Mouse (Mus musculus): ENCODE results near the gene Rae1. TPM values are rescaled to one million over a fixed set of nuclear protein-coding genes. Genes with fewer than 3 reads are reported as not detected.

Gene Rae1
- total RNA-seq, 2 experiments from 2014 or later, result 11.4 to 12.8 TPM

DNA sequence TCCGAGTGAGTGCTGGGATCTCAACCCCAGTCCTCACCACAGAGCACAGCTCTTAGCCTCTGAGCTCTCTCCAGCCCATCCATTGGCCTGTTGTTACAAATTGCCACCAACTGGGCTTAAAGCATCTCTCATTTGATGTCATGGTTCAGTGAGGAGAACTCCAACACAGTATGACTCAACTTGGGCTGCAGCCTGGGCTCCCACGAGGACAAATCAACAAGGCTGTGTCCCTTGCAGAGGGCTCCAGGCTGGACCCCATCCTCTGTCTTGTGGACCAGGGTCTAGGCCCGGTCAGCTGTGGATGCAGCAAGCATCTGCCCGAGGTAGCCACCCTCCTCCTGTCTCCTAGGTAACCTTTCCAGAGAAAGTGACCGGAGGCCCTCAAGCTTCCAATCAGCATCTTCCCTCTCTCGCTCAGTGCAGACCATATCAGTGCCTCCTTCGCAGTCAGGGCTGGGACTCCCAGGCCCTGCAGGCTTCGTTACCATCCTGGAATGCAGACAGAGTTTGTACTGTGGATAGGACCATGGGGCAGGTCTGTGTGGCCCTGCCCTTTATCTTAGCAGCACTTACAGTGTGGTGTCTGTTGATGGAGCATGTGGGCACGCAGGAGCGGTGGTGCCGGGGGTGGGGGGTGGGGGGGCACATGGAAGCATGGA, 42.7 kb downstream of the Rae1 start:
- intact Hi-C loops (cut with DNase I), result loop anchor here (5.0 kb wide), 1 partner anchor 40 kb away; no protein-coding TSS in a partner anchor
- DNase-seq, result no peak

DNA sequence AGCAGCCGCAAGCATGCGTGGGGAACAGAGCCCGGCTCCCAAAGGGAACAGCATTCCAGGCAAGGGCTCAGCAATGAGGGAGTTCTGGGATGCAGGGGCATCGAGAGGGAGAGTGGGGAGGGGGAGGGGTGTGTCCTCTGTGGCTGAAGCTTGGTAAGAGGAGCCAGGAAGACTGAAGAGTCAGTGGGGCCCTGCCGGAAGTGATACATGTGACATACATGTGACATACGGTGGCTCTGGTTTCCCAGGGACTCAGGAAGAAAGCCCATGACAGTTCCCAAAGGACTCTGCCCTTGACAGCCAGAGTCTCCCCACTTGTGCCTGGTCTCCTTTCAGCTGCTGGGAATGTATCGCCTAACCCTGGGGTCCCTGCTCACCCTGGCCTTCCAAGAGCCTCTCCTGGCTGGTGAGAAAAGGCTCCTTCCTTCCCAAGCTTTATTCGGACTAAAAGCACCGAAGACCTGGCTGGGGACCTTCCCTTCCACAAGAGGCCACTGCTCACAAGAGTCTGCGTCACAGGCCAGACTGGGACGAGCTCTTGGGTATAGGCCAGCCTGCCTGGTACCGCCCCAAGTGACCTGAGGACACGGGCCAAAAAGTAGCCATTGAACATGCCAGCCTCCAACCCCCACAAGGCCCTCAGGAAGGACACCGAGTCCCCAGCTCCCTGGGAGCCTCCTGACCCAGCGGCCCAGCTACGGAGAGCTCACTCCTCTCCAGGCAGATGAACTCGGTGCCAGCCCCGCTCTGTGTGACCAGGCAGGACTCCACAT, 44.5 kb downstream of the Rae1 start:
- DNase-seq, result peak; percentile 77 to 79
- intact Hi-C loops (cut with DNase I), result loop anchor here (5.0 kb wide), 1 partner anchor 38 kb away; no protein-coding TSS in a partner anchor

DNA sequence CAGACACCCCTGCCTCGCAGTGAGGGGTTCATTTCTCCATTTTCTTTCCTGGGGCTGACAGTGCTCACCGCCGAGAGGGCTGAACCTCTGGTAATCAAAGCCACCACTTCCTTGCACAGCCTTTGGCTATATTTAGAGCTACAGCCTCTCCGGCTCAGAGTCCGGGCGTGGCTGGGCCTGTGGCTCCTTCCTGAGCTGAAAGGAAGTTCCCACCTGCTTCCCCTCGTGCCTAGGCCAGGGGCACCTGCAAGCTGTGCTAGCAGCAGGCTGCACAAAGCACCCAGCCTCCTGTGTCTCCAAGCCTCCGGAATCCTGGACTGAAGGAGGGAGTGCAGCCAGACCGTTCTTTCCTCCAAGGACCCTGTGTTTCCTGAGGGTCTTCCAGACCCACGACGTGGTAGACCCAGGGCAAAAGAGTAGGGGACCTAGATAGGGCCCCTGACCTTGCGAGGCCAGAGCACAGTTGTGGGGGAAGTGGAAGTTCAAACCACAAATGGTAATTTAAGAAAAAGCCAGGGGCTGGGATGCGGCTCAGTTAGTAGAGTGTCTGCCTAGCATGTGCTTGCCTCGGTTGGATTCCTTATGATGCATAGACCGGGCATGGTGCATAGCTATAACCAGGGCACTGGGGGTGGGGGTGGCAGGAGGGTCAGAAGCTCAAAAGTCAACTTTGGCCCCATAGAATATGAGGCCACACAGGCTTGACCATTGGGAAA, 46.8 kb downstream of the Rae1 start:
- intact Hi-C loops (cut with DNase I), result no loop called here
- DNase-seq, result peak in 1 of 2 experiments; percentile 45

DNA sequence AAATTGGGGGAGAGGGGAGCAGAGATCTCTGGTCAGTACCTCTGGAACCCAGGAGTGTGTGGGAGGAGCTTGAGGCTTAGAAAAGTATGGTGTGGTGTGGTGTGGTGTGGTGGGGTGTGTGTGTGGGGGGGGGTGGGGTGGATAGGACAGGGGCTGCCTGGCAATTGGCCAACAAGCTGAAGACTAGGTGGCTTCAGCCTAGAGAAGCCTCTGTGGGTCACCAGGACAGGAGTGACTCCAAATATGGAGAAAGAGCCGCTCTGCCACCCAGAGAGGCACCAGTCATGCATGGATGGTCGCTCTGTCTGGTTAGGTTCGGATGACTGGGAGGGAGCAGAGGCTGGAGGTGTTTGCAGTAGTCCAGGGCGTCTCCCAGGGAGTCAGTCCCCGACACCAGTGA, 47.6 kb downstream of the Rae1 start:
- intact Hi-C loops (cut with DNase I), result no loop called here
- DNase-seq, result no peak

DNA sequence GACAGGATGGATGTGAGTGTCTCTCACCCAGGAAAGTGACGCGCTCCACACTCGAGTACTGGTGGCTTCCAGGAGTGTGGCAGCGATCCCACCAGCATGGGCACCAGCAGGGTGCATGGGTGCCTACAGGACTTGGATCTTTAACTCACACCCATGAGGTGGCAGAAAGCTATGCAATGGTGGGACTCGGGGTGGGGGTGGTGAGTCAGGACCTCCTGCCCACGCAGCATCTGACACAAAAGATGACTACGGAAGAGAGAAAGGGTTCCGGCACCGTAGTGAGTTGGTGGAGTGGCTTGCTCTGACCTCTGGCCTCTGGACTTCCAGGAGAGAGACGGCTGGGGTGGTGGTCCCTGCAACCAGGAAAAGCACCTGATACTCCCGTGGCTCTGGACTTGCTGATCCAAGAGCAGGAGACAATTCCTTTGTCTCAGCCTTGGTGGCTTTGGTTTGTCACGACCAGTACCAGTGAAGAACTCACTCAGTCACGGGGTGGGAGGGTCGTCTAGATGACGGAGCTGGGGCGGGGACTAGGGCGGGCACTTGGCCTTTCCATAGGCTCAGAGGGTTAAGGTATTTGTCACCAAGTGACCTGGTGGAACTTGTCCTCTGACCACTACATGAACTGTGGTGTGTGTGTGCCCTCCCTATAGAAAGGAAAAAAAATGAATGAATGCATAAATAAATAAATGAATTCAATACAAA, 48.3 kb downstream of the Rae1 start:
- DNase-seq, result no peak
- intact Hi-C loops (cut with DNase I), result no loop called here

DNA sequence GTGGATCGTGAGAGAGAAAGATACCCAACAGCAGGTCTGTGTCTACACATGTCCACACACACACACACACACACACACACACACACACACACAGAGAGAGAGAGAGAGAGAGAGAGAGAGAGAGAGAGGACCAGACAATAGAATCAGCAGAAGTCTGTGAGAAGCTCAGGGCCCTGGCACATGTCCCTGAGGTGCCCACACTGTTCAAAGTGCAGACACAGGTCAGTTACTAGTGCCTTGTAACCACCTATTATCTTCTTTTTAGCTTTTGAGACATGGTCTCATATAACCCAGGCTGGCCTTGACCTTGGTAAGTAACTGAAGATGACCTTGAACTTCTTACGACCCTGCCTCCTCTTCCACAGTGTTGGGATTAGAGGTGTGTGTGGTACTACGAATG, 49.3 kb downstream of the Rae1 start:
- DNase-seq, result no peak
- intact Hi-C loops (cut with DNase I), result no loop called here

DNA sequence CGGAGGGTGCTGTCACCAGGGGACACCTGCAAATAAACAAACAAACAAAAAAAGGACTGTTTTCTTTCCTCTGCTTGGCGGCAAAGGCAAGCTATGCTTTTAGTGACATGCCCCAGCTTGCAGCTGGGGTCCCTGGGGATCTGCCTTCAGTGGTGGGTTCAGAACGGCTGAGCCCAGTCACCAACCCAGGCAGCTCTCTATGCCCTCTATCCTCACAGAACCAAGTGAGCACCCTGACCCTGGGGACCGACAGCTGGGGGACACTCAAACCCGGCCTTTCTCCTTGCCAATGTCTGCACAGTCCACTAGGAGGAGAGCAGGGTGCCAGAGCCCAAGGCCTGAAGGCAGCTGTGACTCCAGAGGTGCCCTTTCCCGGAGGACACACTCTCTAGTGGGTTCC, 49.9 kb downstream of the Rae1 start:
- DNase-seq, result no peak
- intact Hi-C loops (cut with DNase I), result no loop called here

DNA sequence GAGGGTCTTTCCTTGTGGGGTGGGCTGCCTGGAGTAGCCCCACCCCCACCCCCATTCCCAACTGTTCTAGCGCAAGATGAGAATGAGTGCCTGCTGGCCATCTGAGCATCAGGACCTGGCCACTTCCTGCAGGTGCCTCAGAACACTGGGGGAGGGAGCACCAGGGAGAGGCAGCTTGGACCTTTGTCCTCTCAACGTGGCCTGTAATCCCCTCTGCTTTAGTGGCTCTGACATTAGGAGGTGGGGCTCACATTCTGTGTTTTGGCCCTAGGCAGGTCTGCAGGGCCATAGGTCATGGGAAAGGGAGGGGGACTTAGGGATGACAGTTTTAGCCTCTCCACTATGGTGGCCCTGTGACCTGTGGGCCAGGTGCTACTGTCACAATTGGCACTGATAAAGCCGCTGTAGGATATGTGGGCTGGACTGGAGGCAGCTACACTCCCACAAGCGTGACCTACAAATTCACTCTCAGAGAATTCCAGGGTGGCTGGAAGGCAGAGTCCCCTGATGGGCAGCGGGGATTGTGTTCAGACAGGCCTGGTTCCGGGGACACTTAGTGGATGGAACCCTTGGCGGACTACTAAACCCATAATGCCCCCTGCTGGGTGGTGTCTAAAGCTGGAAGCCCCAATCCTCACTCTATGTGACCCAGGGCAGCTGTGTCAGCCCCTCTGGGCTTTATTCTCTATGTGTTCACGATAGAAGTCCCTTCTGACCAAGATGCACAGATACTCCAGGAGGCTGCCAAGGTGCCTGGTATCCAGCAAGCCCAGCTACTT, 50.9 kb downstream of the Rae1 start:
- no peak for DNase-seq
- intact Hi-C loops (cut with DNase I), result no loop called here

DNA sequence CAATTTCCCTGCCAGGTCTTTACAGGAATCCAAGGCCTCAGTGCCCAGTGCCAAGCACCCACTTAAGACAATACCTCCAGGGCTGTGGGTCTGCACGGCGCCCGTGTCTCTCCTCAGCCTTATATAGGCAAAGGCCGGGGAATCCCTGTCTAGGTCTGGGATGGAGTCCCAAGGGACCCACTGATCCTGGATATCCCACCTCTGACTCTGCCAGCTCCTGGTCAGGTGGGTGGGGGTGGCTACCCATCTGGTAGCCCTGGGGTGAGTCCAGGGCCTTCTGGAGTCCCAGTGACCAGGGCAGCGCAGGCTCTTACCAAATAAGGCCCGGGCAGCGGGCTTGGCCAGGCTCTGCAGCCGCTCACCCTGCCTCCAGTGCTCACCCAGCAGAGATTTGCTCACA, 53.0 kb downstream of the Rae1 start:
- intact Hi-C loops (cut with DNase I), result no loop called here
- DNase-seq, result no peak

DNA sequence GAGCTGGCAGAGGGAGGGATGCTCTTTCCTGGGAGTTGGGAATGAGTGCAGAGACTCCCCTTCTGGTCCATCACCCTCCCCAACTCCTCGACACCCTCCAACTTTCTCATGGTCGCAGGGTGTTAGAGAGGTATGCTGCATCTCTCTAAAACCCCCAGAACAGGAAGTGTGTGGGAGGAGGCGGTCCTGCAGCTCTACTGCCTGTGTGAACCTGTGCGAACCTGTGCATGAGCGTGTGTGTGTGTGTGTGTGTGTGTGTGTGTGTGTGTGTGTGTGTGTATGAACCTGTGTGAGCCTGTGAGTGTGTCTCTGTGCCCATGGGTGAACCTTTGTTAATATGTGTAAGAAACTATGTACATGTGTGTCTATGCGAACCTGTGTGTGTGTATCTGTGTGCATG, 53.9 kb downstream of the Rae1 start:
- intact Hi-C loops (cut with DNase I), result no loop called here
- no peak for DNase-seq

DNA sequence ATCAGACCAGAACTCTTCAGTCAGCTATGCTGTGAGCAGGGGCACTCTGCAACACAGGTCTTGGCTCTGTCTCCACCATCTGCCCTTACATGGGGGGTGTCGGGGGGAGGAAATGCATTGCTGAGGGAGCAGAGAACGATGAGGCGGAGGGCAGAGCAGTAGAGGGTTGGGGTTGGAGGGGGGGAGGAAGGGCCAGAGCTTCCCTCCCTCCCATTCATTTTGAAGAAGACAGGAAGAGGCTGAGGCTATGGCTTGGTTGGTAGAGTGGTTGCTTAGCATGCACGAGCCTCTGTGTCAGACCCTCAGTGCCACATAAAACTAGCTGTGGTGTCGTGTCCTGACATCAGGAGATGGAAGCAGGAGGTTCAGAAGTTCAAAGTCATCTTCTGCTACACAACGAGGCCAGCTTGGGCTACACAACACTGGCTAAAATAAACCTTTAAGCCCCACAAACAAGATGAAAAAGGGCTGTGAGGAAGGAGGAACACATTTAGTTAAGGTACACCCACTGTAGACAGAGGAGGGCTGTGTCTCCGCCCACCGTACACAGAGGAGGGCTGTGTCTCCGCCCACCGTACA, 56.5 kb downstream of the Rae1 start:
- intact Hi-C loops (cut with DNase I), result no loop called here
- no peak for DNase-seq

DNA sequence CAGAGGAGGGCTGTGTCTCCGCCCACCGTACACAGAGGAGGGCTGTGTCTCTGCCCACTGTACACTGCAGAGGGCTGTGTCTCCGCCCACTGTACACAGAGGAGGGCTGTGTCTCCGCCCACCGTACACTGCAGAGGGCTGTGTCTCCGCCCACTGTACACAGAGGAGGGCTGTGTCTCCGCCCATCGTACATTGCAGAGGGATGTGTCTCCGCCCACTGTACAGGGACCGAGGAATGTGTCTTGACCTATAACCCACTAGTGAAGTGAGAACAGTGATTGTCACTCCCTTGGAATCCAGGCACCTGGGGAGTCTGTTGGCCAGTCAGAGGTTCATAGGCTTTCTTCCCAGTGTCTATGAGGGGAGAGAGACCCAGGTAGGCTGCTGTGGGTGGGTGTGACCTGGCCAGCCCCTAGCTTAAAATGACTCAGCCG, 57.0 kb downstream of the Rae1 start:
- DNase-seq, result no peak
- intact Hi-C loops (cut with DNase I), result no loop called here

DNA sequence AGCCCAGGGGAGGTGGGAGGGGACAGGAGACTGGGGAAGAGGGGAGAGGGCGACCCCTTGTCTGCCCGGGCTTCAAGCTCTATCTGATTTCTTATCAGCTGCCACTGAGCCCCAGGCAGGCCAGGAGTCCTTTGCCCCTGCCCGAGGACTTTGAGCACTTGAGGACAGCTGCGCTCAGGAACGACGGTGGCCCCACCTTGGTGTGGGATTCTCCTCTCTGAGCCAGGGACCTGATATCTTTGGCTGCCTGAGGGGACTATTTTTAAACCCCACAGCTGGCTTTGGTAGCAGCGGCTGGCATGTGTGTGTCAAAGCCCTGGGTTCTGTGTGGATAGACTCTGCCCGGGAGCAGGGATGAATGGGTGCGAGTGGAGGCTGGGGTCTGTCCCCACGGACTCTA, 57.7 kb downstream of the Rae1 start:
- DNase-seq, result peak; percentile 46 to 49
- intact Hi-C loops (cut with DNase I), result no loop called here

DNA sequence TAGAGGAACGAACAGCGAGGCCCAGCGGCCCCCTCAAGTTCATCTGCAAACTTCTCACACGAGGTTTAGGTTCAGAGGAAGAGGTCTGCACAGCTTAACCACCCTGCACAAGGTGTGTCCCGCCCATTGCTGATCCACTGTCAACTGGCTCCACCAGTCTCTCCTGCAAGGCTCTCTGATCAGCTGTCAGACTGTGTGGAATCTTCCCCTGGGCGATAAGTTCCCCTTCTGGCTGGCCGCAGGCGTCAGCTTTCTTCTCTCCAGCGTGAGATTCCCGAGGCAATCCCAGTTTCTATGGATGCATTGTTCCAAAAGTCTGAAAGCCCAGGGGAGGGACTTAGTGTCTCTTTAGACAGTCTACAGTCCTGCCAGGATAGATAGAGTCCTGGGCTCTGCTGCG, 58.3 kb downstream of the Rae1 start:
- peak in 1 of 2 experiments; percentile 3 for DNase-seq
- intact Hi-C loops (cut with DNase I), result no loop called here

DNA sequence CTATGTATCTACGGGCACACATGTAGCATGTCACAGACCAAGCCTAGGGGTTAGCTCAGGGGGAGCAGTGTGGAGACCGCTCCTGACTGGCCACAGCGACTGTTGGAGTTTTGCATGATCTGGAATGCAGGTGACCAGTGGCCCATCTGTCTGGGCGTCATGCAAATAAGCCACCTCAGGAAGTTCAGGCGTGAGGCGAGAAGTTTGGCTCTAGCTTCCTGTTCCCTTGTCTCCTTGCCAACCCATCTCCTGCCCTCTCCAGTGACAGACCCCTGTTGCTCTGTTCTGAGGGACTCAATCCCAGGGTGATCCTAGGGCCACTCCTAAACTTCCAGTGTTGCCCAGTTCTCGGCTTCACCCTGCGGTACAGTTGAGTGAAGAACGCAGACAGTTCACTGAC, 60.5 kb downstream of the Rae1 start:
- DNase-seq, result peak in 1 of 2 experiments; percentile 2
- intact Hi-C loops (cut with DNase I), result no loop called here

DNA sequence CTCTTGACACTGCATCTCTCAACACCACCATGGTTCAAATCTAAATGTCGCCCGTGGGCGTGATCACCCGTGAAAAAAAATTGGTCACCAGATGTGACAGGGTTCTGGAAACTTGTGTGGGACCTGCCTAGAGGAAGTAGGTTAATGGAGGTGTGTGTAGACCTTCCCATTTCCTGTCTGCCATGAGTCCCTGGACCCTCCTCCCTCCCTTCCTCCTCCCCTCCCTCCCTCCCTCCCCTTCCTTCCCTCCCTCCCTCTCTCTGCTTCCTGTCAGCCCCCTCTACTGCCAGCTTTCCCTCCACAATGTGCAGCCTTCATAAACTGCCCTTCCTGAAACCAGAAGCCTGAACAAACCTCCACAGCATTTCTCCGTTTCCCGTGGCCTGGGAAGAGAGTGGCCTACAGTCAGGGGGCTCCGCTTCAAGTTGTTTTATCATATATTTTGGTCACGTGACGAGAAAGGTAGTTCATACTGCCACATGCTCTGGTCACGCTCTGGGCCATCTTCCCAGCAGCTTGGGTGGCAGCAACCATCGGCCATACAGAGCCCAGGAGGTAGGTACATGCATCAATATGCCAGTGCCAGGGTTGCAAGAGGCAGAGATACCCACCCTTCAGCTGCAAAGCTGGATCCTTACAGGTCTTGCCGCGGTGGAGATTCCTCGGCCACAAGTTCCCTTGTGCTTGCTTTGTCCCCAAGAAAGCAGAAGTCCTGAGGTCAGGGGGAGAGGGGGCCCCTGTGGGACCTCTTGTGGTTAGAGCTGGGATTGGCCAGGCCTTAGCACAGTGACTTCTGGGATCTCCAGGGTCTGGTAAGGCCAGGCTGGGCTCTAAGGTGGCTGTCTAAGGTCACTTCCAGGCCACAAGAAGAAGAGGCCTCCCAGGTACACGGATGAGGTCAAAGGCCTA, 61.8 kb downstream of the Rae1 start:
- DNase-seq, result peak in 1 of 2 experiments; percentile 2
- intact Hi-C loops (cut with DNase I), result no loop called here

DNA sequence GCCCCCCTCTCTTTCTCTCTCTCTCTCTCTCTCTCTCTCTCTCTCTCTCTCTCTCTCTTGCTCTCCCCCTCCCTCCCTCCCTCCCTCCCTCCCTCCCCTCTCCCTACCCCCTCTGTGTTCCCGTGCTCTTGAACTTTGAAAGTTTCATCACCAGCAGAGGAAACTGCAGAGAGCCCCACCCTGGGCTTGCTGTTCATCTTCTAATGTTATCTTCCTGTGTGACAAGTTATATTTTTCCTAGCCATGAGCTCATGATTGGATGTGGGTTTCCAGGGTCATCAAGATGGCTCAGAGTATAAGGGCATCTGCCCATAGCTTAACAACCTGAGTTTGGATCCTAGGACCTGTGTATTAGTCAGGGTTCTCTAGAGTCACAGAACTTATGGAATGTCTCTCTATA, 63.3 kb downstream of the Rae1 start:
- no peak for DNase-seq
- intact Hi-C loops (cut with DNase I), result no loop called here

DNA sequence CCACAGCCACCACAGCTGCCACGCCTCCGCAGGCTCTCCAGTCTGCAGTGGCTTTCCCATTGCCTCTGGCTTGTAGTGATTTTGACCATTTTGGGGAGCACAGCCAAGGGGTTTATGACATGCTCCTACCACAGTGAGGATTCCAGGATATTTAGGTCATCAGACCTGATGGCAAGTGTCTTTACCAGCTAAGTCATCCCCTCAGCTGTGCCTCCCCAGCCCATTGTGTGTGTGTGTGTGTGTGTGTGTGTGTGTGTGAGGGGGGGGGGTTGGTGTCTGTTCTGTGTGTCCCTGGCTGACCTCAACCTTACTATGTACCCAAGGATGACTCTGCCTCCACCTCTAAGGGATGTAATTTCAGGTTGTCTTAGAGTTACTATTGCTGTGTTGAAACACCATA, 64.9 kb downstream of the Rae1 start:
- intact Hi-C loops (cut with DNase I), result no loop called here

More for the DNA sequence above, 64.9 kb downstream of the Rae1 start:
- DNase-seq, result peak in 1 of 2 experiments; percentile 0
